Mouse (Mus musculus): ENCODE measurements at regions not wholly inside any gene's neighbourhood (a gene's known extent, or its start where the extent isn't known, plus 50 kb on each side); places are given as distances from the start of the nearest gene placed in this dataset.

GRCm38 (mm10) chr10:96955036-96955775, 338.4 kb downstream of the Btg1 start:
- DNase-seq (ENCODE audit: low spot score in 2 of 2) = no peak

- no peak for DNase-seq (ENCODE audit: low spot score in 2 of 2)
These were observed 339.1 kb downstream of the Btg1 start for GRCm38 (mm10) chr10:96955776-96956448.

GRCm38 (mm10) chr10:96956449-96956834, 339.6 kb downstream of the Btg1 start:
- no peak for DNase-seq (ENCODE audit: low spot score in 2 of 2)

- DNase-seq (ENCODE audit: low spot score in 2 of 2) = no peak
These were observed 340.2 kb downstream of the Btg1 start for GRCm38 (mm10) chr10:96957019-96957418.

- no peak for DNase-seq (ENCODE audit: low spot score in 2 of 2)
These were observed 353.0 kb downstream of the Btg1 start for GRCm38 (mm10) chr10:96969825-96970224.

- DNase-seq (ENCODE audit: low spot score in 2 of 2) = no peak
These were observed 353.9 kb downstream of the Btg1 start for GRCm38 (mm10) chr10:96970737-96971136.

GRCm38 (mm10) chr10:96971810-96972209, 355.0 kb downstream of the Btg1 start:
- DNase-seq (ENCODE audit: low spot score in 2 of 2) = no peak

GRCm38 (mm10) chr10:96974326-96974977, 357.6 kb downstream of the Btg1 start:
- DNase-seq (ENCODE audit: low spot score in 2 of 2) = no peak

- no peak for DNase-seq (ENCODE audit: low spot score in 2 of 2)
These were observed 359.9 kb downstream of the Btg1 start for GRCm38 (mm10) chr10:96976691-96977090.

- DNase-seq (ENCODE audit: low spot score in 2 of 2) = no peak
These were observed 363.7 kb downstream of the Btg1 start for GRCm38 (mm10) chr10:96980494-96980831.

- no peak for DNase-seq (ENCODE audit: low spot score in 2 of 2)
These were observed 364.2 kb downstream of the Btg1 start for GRCm38 (mm10) chr10:96980832-96981515.

GRCm38 (mm10) chr10:96981516-96981869, 364.7 kb downstream of the Btg1 start:
- no peak for DNase-seq (ENCODE audit: low spot score in 2 of 2)

- no peak for DNase-seq (ENCODE audit: low spot score in 2 of 2)
These were observed 384.1 kb downstream of the Btg1 start for GRCm38 (mm10) chr10:97000871-97001270.

- no peak for DNase-seq (ENCODE audit: low spot score in 2 of 2)
These were observed 392.1 kb downstream of the Btg1 start for GRCm38 (mm10) chr10:97008873-97009272.

GRCm38 (mm10) chr10:97009859-97010258, 393.1 kb downstream of the Btg1 start:
- no peak for DNase-seq (ENCODE audit: low spot score in 2 of 2)

GRCm38 (mm10) chr10:97018641-97019040, 401.8 kb downstream of the Btg1 start:
- no peak for DNase-seq (ENCODE audit: low spot score in 2 of 2)

- DNase-seq (ENCODE audit: low spot score in 2 of 2) = no peak
These were observed 412.0 kb downstream of the Btg1 start for GRCm38 (mm10) chr10:97028776-97029175.

- no peak for DNase-seq (ENCODE audit: low spot score in 2 of 2)
These were observed 414.2 kb downstream of the Btg1 start for GRCm38 (mm10) chr10:97030996-97031395.

- DNase-seq (ENCODE audit: low spot score in 2 of 2) = no peak
These were observed 418.6 kb downstream of the Btg1 start for GRCm38 (mm10) chr10:97035371-97035786.

GRCm38 (mm10) chr10:97038025-97038424, 421.2 kb downstream of the Btg1 start:
- DNase-seq (ENCODE audit: low spot score in 2 of 2) = no peak

GRCm38 (mm10) chr10:97047566-97047965, 430.8 kb downstream of the Btg1 start:
- DNase-seq (ENCODE audit: low spot score in 2 of 2) = no peak

- DNase-seq (ENCODE audit: low spot score in 2 of 2) = no peak
These were observed 431.2 kb downstream of the Btg1 start for GRCm38 (mm10) chr10:97047996-97048395.
